Comparison of ENCODE assay signal across 8 mouse cellular contexts in the genomic region with DNA sequence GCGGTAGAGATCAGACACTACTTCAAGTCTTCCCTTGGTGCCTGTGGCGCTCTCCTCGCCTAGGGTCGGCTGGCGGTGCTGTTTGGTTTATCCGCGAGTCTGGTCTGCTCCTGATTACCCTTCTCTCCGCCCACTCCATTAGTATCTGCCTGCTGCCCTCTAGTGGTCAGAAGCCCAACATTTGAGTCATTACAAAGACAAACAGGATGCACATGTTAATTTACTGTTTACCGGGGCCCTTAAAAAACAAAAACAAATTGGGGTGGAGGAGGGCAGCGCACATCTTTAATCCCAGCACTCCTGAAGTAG. TPM values are rescaled to one million over a fixed set of nuclear protein-coding genes. Genes with fewer than 3 reads are reported as not detected.
DNase-seq lines count a peak whose midpoint lies in the region; ATAC-seq lines count a peak whose summit lies in the region.

No protein-coding gene starts in this region.

- H3K27me3 ChIP-seq in embryonic facial prominence, embryonic 10.5 days (replicated peaks; ENCODE audit: low read depth, poor library complexity, severe bottlenecking) = 0 out of 2 replicates have a peak, but pooled peaks cover 3% of the 10 kb centered on the region
- no peaks in the 10 kb centered on the region for H3K27me3 ChIP-seq in limb, embryonic 11.5 days (ENCODE audit: control insufficient read depth, insufficient read depth, low read length)
- no peaks in the 10 kb centered on the region for H3K27me3 ChIP-seq in midbrain, embryonic 14.5 days (ENCODE audit: control insufficient read depth, insufficient read depth, low read length)

- peak; percentile 60; the same call in 1 of the 2 replicates for ATAC-seq in limb, embryonic 11.5 days (ENCODE audit: insufficient number of reproducible peaks, low FRiP score, low TSS enrichment, low read depth)
- peak; percentile 79 for ATAC-seq in midbrain, embryonic 14.5 days (ENCODE audit: low FRiP score, low TSS enrichment)

- peak overlapping the region; percentile 84 for H3K27ac ChIP-seq in embryonic facial prominence, embryonic 10.5 days (replicated peaks)
- H3K27ac ChIP-seq in limb, embryonic 11.5 days (replicated peaks; ENCODE audit: low read depth, low read length) = peak overlapping the region; percentile 61
- no peak overlapping the region; the same call in 1 of the 2 replicates for H3K27ac ChIP-seq in midbrain, embryonic 14.5 days (replicated peaks; ENCODE audit: low read depth, low read length)

- peak overlapping the region; percentile 59 for H3K4me2 ChIP-seq in limb, embryonic 11.5 days (ENCODE audit: low read depth, severe bottlenecking)
- peak overlapping the region; percentile 50 for H3K4me2 ChIP-seq in midbrain, embryonic 14.5 days (ENCODE audit: low read length)

- H3K36me3 ChIP-seq in embryonic facial prominence, embryonic 10.5 days (replicated peaks) = peaks cover 28% of the 10 kb centered on the region
- H3K36me3 ChIP-seq in limb, embryonic 11.5 days (ENCODE audit: control insufficient read depth, insufficient read depth, low read length) = peaks cover 4% of the 10 kb centered on the region; the same call in 1 of the 2 replicates
- peaks cover 26% of the 10 kb centered on the region for H3K36me3 ChIP-seq in midbrain, embryonic 14.5 days (ENCODE audit: control insufficient read depth, insufficient read depth, low read length)

- peaks cover 43% of the 10 kb centered on the region for H3K4me1 ChIP-seq in embryonic facial prominence, embryonic 10.5 days
- H3K4me1 ChIP-seq in limb, embryonic 11.5 days (ENCODE audit: control insufficient read depth, insufficient read depth, low read length) = peaks cover 6% of the 10 kb centered on the region; the same call in 1 of the 2 replicates
- peaks cover 9% of the 10 kb centered on the region; the same call in 1 of the 2 replicates for H3K4me1 ChIP-seq in midbrain, embryonic 14.5 days (ENCODE audit: control insufficient read depth, insufficient read depth, low read length)

- peak overlapping the region; percentile 52 for H3K4me3 ChIP-seq in embryonic facial prominence, embryonic 10.5 days
- peak overlapping the region; percentile 24; the same call in 1 of the 2 replicates for H3K4me3 ChIP-seq in limb, embryonic 11.5 days (ENCODE audit: low read depth, low read length)
- 0 out of 2 replicates have a peak overlapping the region, but pooled peaks have one; percentile 13 for H3K4me3 ChIP-seq in midbrain, embryonic 14.5 days (replicated peaks; ENCODE audit: low read depth, low read length)

- peak overlapping the region; percentile 50 for H3K9ac ChIP-seq in limb, embryonic 11.5 days (ENCODE audit: low read length)
- no peak overlapping the region for H3K9ac ChIP-seq in midbrain, embryonic 14.5 days (replicated peaks; ENCODE audit: low read length)

- DNase-seq in 3T3-L1 (ENCODE audit: low read depth, low spot score) = peak; percentile 93
- DNase-seq in adrenal gland, postnatal 14 days = peak; percentile 88
- peak; percentile 89 for DNase-seq in embryonic facial prominence, embryonic 10.5 days (ENCODE audit: low spot score)
- peak; percentile 95 for DNase-seq in heart, adult 11 months
- peak; percentile 79 for DNase-seq in kidney, adult 11 months
- peak; percentile 94 for DNase-seq in limb, embryonic 11.5 days (ENCODE audit: low spot score)
- DNase-seq in midbrain, embryonic 14.5 days = peak; percentile 95
- peak; percentile 46 to 61 for DNase-seq in spleen, postnatal 36 days (ENCODE audit: low spot score in 2 of 2)

- under 1% methylated on average over 10 of the region's 10 CpGs for WGBS in embryonic facial prominence, embryonic 10.5 days
- WGBS in limb, embryonic 11.5 days = under 1% methylated on average over 10 of the region's 10 CpGs
- WGBS in midbrain, embryonic 14.5 days = under 1% methylated on average over 10 of the region's 10 CpGs

- no peaks in the 10 kb centered on the region for H3K9me3 ChIP-seq in embryonic facial prominence, embryonic 10.5 days
- H3K9me3 ChIP-seq in limb, embryonic 11.5 days (ENCODE audit: control insufficient read depth, low read length) = no peaks in the 10 kb centered on the region
- no peaks in the 10 kb centered on the region for H3K9me3 ChIP-seq in midbrain, embryonic 14.5 days (ENCODE audit: control insufficient read depth, low read length)

RNA-seq across cellular contexts. Expression of gene Elf3, which starts 0.7 kb away (rescaled TPM):
- total RNA-seq in adrenal gland, postnatal 14 days (2021) = 0.30 TPM in 2 replicates
- 6.3 and 6.4 TPM in 2 replicates for polyA plus RNA-seq in embryonic facial prominence, embryonic 10.5 days (2016; fragmentation: Nextera tagmentation; extraction: Ambion mirVana)
- 7.4 and 7.9 TPM in 2 replicates for polyA plus RNA-seq in limb, embryonic 11.5 days (2014; fragmentation: Nextera tagmentation; extraction: Ambion mirVana)
- 0.15 and 0.25 TPM in 2 replicates for polyA plus RNA-seq in midbrain, embryonic 14.5 days (2014; fragmentation: Nextera tagmentation; extraction: Ambion mirVana)

RNA-seq across cellular contexts. Expression of gene Rnpep, which starts 24.8 kb away (rescaled TPM):
- total RNA-seq in adrenal gland, postnatal 14 days (2021) = 46.8 and 51.3 TPM in 2 replicates
- 97.1 and 100 TPM in 2 replicates for polyA plus RNA-seq in embryonic facial prominence, embryonic 10.5 days (2016; fragmentation: Nextera tagmentation; extraction: Ambion mirVana)
- 108 and 112 TPM in 2 replicates for polyA plus RNA-seq in limb, embryonic 11.5 days (2014; fragmentation: Nextera tagmentation; extraction: Ambion mirVana)
- 74.3 and 91.6 TPM in 2 replicates for polyA plus RNA-seq in midbrain, embryonic 14.5 days (2014; fragmentation: Nextera tagmentation; extraction: Ambion mirVana)

RNA-seq across cellular contexts. Expression of gene Timm17a, which starts 54.5 kb away (rescaled TPM):
- total RNA-seq in adrenal gland, postnatal 14 days (2021) = 256 and 274 TPM in 2 replicates
- 213 and 215 TPM in 2 replicates for polyA plus RNA-seq in embryonic facial prominence, embryonic 10.5 days (2016; fragmentation: Nextera tagmentation; extraction: Ambion mirVana)
- polyA plus RNA-seq in limb, embryonic 11.5 days (2014; fragmentation: Nextera tagmentation; extraction: Ambion mirVana) = 188 and 189 TPM in 2 replicates
- 136 and 154 TPM in 2 replicates for polyA plus RNA-seq in midbrain, embryonic 14.5 days (2014; fragmentation: Nextera tagmentation; extraction: Ambion mirVana)
